Mouse (Mus musculus): ENCODE measurements around the gene Atxn1.

Atxn1 gene

GRCm38 (mm10) chr13:45507274-45508229 lies 457.3 kb downstream of the Atxn1 start, which contains the start of gene Gmpr:
Gmpr (plus strand) TSS chr13:45507444.
- peak; percentile 48 for DNase-seq (ENCODE audit: low read depth, low spot score)
- no peaks in the 10 kb centered on the region for H3K36me3 ChIP-seq (ENCODE audit: control insufficient read depth, insufficient read depth, low read length, poor library complexity, severe bottlenecking)
- H3K27me3 ChIP-seq (ENCODE audit: control insufficient read depth, insufficient read depth, low read length, poor library complexity, severe bottlenecking): no peaks in the 10 kb centered on the region

- DNase-seq (ENCODE audit: low read depth, low spot score): no peak
- H3K27me3 ChIP-seq (ENCODE audit: control insufficient read depth, insufficient read depth, low read length, poor library complexity, severe bottlenecking): no peaks in the 10 kb centered on the region
- no peaks in the 10 kb centered on the region for H3K36me3 ChIP-seq (ENCODE audit: control insufficient read depth, insufficient read depth, low read length, poor library complexity, severe bottlenecking)
These were observed 459.3 kb downstream of the Atxn1 start for GRCm38 (mm10) chr13:45505546-45505945.

- DNase-seq (ENCODE audit: low read depth, low spot score): no peak
- Histone ChIP-seq H3K36me3 (ENCODE audit: control insufficient read depth, insufficient read depth, low read length, poor library complexity, severe bottlenecking) (no peaks in the 10 kb centered on the region), H3K27me3 (ENCODE audit: control insufficient read depth, insufficient read depth, low read length, poor library complexity, severe bottlenecking) (no peaks in the 10 kb centered on the region)
These were observed 462.0 kb downstream of the Atxn1 start for GRCm38 (mm10) chr13:45502791-45503190.

- no peak for DNase-seq (ENCODE audit: low read depth, low spot score)
- no peaks in the 10 kb centered on the region for H3K27me3 ChIP-seq (ENCODE audit: control insufficient read depth, insufficient read depth, low read length, poor library complexity, severe bottlenecking)
These were observed 464.9 kb downstream of the Atxn1 start for GRCm38 (mm10) chr13:45499906-45500305.

More at GRCm38 (mm10) chr13:45499906-45500305, 464.9 kb downstream of the Atxn1 start:
- no peaks in the 10 kb centered on the region for H3K36me3 ChIP-seq (ENCODE audit: control insufficient read depth, insufficient read depth, low read length, poor library complexity, severe bottlenecking)

Data from splenic B cell, adult 2 months (primary cell).